Mouse (Mus musculus) ES-Bruce4 (cell line): ENCODE results near the gene Olfr1324.

Experiments used
- CTCF ChIP-seq: IDR thresholded peaks from one replicate; pipeline ENCODE4 v1.8.1; 2011; ENCODE audit warnings: low read depth, low read length
- POLR2A ChIP-seq: IDR thresholded peaks from one replicate; pipeline ENCODE4 v1.8.1; 2011; ENCODE audit warnings: low read length; ENCODE audit not compliant: insufficient read depth

DNA sequence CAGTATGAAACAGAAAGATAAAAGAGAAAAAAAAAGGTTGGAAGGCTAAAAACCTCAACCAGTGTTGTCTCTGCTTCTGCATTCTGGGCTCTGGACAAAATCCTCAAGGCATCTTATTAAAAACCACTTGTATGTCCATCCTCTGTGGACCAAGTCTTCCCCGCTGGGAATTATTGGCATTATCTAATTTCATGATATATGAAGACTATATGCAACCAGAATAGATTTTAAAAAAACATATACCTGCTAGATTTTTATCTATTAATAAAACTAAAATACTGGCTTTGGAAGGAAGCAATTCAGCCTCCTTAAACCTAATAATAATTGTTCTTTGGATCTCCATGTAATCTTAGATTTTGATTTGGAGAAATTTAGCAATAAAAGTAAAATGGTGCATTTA is at the start of gene Olfr1324:
- TF ChIP-seq CTCF, result no peak
- TF ChIP-seq POLR2A, result no peak
